Mouse (Mus musculus) kidney, adult 2 months (tissue): ENCODE measurements around the gene Serpinh1. TPM values are rescaled to one million over a fixed set of nuclear protein-coding genes. Genes with fewer than 3 reads are reported as not detected.

Experiments used
- DNase-seq: peaks from one replicate; pipeline ENCODE4 v3.0.0; 2021
- H3K27ac ChIP-seq: fragments of 200-500 bp; 2 replicates; pipeline ENCODE4 v1.5.1; 2012; ENCODE audit warnings: low read depth, low read length, control low read depth, inconsistent platforms; ENCODE audit not compliant: insufficient read depth
- H3K27me3 ChIP-seq: fragments of 200-500 bp; replicated peaks from 2 replicates; pipeline ENCODE4 v1.6.1; 2012; ENCODE audit warnings: mild to moderate bottlenecking, moderate library complexity, low read length, inconsistent platforms; ENCODE audit not compliant: control insufficient read depth, insufficient read depth
- H3K36me3 ChIP-seq: fragments of 200-500 bp; 2 replicates; pipeline ENCODE4 v1.6.1; 2012; ENCODE audit warnings: mild to moderate bottlenecking, moderate library complexity, low read length, inconsistent platforms; ENCODE audit not compliant: control insufficient read depth, insufficient read depth
- H3K4me1 ChIP-seq: fragments of 200-500 bp; 2 replicates; pipeline ENCODE4 v1.6.1; 2011; ENCODE audit warnings: low read length; ENCODE audit not compliant: control insufficient read depth, insufficient read depth
- H3K4me3 ChIP-seq: fragments of 200-500 bp; 2 replicates; pipeline ENCODE4 v1.5.1; 2011; ENCODE audit warnings: mild to moderate bottlenecking, low read depth, low read length, control low read depth; ENCODE audit not compliant: insufficient read depth
- CTCF ChIP-seq: fragments of 200-500 bp; conservative IDR thresholded peaks from 2 replicates; pipeline ENCODE4 v1.5.1; 2011; ENCODE audit warnings: low read depth, mild to moderate bottlenecking, control low read depth, low read length, moderate library complexity, mixed read lengths; ENCODE audit not compliant: insufficient read depth, insufficient read length
- POLR2A ChIP-seq: fragments of 200-500 bp; IDR thresholded peaks from one replicate; pipeline ENCODE4 v1.6.1; 2011; ENCODE audit warnings: low read depth, low read length, control low read depth
- WGBS: fragments of 180-500 bp; shearing (Covaris S2); methylation state at CpG from one replicate; pipeline ENCODE4 v1.1.7; 2018; 5-methylcytosine and 5-hydroxymethylcytosine counted together
- polyA plus RNA-seq: library from polyadenylated mRNA; depleted of rRNA; stranded (reverse); fragments of >200 nt; gene quantifications from 2 replicates; pipeline ENCODE4 v1.2.3, GENCODE M21; 2012; rRNA removed

The Serpinh1 gene
- polyA plus RNA-seq, 1 experiment, result 127 TPM

DNA sequence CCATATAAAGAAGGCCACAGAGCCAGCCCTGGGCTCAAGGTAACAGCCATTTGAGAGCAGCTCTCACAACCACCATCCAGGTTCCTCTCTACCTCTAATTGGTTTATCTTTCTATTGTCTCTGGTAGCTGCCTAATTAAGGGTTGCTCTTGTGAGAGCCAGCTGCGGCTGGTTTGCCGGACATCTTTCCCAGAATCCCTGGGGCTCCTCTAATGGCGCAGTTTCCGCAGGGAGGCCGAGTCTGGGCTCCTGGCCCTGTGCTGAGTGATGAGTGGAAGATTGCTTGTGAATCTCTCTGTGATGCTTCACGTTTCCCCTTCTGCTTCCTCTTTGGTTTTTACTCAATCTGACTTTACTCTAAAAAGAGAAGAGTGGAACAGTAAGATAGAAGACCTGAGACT, 49.0 kb downstream of the Serpinh1 start:
- H3K36me3 ChIP-seq, result no peaks in the 10 kb centered on the region
- H3K27ac ChIP-seq, result no peak overlapping the region
- no peak for DNase-seq
- H3K4me1 ChIP-seq, result no peaks in the 10 kb centered on the region
- TF ChIP-seq CTCF, result no peak
- TF ChIP-seq POLR2A, result no peak
- WGBS, result 86% methylated on average over 6 of the region's 6 CpGs
- H3K4me3 ChIP-seq, result no peak overlapping the region
- H3K27me3 ChIP-seq, result no peaks in the 10 kb centered on the region

DNA sequence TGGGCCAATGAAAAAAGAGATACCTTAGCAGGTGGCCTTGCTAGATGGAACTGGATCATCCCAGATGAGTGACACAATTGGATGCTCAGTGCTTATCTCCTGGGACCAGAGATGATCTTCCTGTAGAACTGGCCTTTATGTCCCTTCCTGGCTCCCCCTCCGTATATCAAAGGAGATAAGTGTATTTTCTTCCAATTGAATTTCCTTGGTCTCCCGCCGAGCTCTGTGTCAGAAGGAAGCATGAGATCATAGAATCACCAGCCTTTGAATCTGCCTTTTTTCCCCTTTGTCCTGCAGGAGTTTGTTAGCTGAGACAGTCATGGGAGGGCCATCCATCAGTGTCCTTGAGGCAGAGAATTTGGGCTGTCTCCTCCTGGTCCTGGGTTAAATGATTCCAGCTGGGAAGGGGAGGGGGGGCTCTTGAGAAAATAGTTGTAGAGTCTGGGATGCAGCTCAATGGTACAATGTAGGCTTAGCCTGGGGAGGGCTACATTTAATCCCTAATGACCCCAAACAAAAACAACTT, 52.3 kb downstream of the Serpinh1 start:
- 57% methylated on average over 3 of the region's 3 CpGs for WGBS

More for the DNA sequence above, 52.3 kb downstream of the Serpinh1 start:
- Histone ChIP-seq H3K36me3 (no peaks in the 10 kb centered on the region), H3K27me3 (no peaks in the 10 kb centered on the region), H3K4me3 (no peak overlapping the region), H3K4me1 (no peaks in the 10 kb centered on the region), H3K27ac (no peak overlapping the region)
- no peak for DNase-seq
- no peak for TF ChIP-seq CTCF
- no peak for TF ChIP-seq POLR2A

Other genes starting within 250 kb of the Serpinh1 start
- gene Uvrag, start 212.1 kb downstream of the Serpinh1 start, polyA plus RNA-seq, result 8.0 and 17.0 TPM in 2 replicates
- 286 and 363 TPM in 2 replicates for gene Dgat2, start 170.5 kb downstream of the Serpinh1 start, polyA plus RNA-seq
- 29.6 and 29.7 TPM in 2 replicates for gene Mogat2, start 114.6 kb downstream of the Serpinh1 start, polyA plus RNA-seq
- 1.8 and 2.4 TPM in 2 replicates for gene Map6, start 85.8 kb downstream of the Serpinh1 start, polyA plus RNA-seq
- gene Gdpd5, start 28.2 kb upstream of the Serpinh1 start, polyA plus RNA-seq, result 10.4 and 11.5 TPM in 2 replicates
- 0.16 and 0.23 TPM in 2 replicates for gene Klhl35, start 112.8 kb upstream of the Serpinh1 start, polyA plus RNA-seq
- gene Rps3, start 130.5 kb upstream of the Serpinh1 start, polyA plus RNA-seq, result 240 and 386 TPM in 2 replicates
- 47.1 and 48.8 TPM in 2 replicates for gene Arrb1, start 182.2 kb upstream of the Serpinh1 start, polyA plus RNA-seq